Mouse (Mus musculus) lung, postnatal 14 days (tissue): ENCODE results near the gene S1pr2.

ENCODE experiments used
- DNase-seq: peaks from one replicate; pipeline ENCODE4 v3.0.0; 2021

S1pr2 gene

DNA sequence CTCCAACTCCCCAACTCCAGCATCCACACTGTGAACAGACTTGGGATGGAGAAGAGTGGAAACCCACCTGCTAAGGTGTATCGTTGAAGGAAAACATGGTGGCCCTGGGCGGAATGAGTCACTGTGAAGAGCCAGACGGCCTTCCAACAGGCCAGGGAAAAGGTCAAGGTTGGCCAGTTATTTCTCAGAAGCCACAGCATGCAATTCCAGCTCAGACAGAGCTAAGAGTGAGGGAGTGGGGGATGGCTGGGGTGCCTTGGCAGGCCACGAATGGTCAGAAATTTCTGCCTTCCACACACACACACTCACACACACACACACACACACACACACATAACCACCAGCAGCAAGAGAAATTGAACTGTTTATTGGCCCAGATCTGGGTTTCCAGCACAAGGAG is 11.0 kb downstream of the S1pr2 start:
- DNase-seq, result no peak

DNA sequence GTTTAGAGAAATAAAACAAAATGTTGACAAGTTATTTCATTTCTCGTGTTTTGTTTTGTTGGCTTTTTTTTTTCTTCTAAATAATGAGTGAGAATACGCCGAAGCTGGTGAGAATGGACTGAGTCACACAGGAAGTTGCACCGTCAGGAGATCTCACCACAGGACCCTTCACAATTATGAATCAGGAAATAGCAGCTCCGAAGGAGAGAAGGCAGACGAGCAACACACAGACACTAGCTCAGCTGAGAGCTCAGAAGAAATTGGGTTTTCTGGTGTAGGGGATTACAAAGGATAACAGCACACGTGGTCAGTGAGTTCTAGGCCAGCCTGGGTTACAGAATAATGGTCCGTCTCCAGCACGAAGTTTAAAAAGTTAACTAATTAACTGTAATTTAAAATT is 15.0 kb downstream of the S1pr2 start:
- no peak for DNase-seq

DNA sequence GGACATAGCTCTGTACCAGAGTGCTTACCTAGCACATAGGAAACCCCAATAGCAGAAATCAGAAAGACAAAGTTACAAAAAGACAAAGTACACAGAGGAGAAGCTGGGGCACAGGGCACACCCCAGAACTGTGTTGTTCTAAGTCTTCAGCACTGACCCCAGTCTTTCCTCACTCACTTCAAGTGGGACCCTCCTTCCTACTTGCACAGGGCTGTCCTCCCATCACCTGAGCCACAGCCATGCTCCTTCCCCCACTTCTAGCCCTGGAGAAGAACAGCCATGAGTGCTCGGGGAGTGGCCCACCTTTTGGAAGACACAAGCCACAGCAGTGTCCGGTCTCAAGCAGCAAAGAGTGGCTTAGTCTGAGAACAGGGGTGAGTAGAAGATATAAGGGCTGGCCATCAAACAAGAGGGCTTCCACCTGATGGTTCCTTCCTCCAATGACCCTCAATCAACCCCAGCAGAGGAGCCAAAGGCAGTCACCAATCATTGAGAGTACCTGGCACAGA is 17.1 kb downstream of the S1pr2 start, which contains the start of gene Dnmt1:
Gene Dnmt1 (minus strand): TSS at position 459 of the 509 bp plus-strand sequence.
- DNase-seq, result no peak

DNA sequence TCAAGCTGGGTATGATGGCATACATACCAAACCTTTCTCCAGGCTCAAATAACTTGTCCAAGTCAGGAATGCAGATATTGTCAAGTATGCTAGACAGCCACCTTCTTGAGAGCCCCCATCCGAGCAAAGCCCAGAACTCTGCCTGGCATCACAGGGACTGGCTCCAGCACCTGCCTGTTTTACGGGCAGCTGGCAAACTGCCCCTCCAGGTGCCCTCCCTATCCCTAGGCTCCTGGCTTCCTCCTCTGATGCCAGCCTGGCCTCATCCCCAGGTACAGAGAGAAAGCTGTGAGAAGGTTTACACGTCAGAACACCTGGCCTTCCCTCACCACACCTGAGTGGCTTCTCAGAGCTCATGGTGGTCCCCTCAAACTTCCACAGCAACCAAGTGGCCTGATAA is 19.6 kb downstream of the S1pr2 start:
- no peak for DNase-seq

DNA sequence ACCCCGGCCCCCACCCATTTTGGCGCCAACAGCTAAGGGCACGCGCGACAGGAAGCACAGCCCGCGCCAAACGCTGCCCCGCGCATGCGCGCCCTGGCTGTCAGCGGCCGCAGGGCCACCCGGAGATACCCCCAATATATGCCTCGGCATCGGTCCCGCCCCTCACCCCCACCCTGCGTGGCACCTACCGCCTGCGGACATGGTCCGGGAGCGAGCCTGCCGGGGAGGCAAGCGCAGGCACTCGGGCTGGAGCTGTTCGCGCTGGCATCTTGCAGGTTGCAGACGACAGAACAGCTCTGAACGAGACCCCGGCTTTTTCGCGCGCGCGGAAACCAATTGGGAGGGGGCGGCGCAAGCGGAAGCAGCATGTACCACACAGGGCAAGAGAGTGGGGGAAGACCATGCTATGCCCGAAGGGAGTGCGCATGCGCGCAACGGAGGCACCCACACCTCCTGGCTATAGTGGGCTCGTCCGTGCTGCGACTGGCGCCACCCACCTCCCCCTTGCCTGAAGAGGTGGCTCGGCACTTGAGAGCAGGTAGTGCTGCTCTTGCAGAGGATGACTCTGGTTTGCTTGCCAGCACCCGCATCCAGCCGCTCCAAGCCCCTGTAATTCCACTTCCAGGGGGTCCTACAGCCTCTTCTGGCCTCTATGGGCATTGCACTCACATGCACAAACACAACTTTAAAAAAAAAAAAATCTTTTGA is 23.9 kb downstream of the S1pr2 start:
- DNase-seq, result peak; percentile 95

DNA sequence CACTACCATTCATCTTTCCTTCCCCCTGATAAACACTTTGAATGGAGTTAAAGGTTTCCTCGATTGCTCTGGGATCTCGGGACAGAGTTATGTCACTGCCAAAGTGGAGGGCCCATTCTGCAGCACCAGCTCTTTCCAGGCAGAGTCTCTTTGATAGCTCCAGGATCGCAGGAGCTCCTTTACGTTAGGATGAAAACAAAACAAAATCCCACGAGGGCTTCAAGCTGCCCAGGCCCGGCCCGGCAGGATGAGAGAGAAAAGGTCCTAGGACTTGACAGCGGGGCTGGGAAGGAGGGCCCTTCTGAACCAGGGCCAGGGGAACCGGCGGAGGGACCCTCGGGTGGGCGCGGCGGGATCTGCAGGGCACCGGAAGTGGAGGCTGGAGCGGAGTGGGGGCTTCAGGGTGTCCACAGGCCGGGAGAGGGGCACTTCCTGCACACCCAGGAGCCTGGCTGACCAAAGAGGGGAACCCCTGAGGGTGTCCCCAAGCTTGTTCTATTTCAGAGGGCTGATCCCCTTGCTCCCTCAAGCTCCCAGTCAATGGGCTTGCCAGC is 24.5 kb downstream of the S1pr2 start:
- no peak for DNase-seq

DNA sequence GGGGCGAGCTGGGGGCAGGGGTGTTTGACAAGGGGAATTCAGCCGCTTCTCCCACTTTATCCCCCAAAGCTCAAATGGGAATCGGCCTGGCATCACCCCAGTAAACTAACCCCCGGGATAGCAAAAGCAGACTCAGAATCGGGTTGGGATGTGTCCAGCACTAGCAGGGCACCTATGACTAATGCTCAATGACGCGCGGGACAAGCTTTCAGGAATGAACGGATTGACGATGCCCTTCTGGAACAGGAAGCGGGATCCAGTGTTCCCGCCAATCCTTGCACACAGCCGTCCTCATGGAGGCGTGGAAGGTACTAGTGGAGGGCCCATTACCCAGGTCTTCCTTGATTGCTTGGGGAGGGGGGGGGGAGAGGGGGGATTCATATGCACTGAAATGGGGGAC is 25.1 kb downstream of the S1pr2 start:
- peak; percentile 35 for DNase-seq

DNA sequence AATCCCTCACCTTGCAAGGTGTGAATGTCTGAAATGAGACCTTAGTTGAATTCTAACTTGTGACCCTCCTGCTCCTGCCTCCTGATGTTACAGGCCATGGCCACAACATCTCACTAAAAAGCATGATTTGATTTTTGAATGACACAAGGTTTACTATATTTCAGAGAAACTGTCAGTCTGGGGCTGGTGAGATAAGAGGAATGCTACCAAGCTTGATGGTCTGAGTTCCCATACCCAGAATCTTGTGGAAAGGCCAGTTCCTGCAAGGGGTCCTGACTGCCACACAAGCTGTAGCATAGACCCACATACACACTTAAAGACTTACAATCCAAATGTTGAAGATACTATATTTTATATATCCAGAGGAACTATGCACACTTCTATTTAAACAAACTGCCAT is 26.2 kb downstream of the S1pr2 start:
- DNase-seq, result no peak

DNA sequence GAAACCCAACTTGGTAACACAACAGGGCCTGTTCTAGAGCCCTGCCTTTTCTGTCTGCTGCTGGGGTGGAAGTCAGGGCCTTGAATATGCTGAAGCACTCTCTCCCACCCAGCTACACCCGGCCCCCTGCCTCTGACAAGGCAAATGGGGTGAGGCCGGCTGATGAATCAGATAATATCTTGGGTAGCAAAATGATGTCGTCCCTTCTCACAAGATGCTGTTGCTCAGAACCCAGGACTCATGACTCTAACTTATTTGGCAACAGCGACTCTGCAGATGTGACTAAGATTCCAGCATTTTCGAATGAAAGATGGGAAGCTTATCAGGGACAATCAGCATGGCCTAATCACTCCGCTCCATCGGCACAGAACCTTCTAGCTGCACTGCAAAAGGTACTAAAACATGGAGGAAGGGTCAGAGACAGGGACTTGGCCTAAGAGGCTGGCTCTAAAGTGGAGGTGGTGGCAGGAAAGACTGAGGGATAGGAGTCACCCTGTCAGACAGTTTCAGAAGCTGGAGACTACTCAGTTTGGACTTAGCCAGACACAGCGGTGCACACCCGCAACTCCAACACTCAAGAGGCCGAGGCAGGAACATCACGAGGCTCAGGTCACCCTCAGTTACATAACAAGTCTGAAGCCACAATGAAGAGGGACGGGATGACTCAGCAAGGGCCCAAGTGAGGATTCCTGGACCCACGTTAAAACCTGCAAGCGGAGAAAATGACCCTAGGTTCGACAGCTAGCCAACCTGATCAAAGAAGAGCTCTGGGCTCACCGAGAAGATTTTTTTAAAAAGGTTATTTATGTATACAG is 30.3 kb downstream of the S1pr2 start:
- no peak for DNase-seq

DNA sequence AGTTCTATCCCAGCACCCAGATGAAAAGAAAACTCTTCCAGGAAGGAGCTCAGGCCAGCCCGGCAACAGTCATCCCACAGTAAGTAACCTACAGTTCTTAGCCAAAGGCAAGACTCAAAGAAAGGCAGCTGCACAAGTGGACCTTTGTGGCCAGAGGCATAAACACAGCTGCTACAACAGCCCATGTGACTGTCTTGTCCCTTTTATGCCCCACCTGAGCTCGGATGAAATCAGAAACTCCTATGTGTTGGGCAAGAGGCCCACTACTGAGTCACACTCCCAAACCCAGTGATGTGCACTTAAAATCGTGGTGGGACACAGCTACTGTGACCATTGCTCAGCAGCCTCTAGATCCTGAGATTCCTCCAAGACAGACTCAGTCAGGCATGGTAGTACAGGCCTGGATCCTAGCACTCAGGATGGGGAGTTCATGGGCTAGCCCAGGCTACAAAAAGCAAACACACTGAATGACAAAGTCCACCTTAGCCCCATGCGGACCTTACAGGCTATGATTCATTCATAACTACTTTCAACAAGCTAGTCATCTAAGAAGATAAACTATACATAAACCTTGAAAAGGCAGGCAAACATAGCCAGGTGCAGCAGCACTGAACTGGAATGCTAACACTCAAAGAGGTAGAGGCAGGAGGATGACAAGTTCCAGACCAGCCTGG is 31.7 kb downstream of the S1pr2 start:
- no peak for DNase-seq

DNA sequence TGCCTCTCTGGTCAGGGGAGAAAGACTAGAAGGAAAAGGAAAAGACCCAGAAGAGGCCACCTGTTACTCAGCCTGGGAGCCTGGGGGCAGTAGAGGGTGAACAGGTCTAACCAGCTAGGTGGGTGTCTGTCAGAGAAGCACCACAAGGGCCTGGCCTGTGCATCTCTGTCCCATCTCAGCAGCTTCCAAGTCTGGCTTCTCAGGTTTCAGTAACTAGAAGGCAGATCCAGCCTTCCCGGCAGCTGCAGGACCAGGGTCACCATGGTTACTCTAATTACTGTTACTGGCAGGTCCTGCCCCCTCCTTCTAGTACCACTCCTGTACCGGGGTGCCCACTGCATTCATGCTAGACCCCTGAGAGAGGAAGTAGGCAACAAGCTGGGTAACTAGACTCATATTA is 32.7 kb downstream of the S1pr2 start:
- no peak for DNase-seq

DNA sequence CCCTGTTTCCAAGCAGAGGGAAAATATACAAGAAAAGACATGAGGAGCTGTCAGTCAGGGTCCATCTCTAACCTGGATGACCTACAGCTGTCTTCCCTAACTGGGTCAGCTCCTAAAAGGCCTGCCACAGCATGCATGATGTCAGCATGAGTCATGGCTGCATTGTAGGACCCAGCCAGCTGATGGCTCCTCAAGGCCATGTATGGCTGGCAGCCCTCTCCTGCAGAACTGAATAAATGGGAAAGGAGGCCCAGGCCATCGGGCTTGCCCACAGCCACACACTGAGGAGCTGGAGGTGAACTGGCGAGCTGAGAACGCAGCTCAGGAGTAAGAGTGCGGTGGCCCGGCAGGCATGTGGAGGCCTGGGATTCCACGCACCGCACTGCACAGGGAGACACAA is 33.2 kb downstream of the S1pr2 start:
- DNase-seq, result no peak

DNA sequence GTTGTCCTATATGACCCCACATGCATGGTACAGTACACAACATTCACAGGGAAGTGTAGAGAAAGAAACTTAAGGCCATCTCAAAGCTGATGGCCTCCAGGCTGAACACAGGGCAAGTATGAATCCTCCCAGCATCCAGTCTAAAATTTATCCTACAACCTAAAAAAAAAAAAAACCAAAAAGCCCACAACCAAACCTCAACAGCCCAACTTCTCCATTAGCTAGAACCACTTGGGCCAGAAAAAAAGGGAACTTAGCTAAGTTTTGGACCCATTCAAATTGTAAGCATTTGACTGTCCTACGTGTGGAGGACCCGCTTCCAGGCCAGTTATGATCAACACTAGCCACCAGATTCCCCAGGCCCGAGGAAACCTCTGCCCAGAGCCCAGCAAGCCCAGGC is 53.3 kb downstream of the S1pr2 start:
- DNase-seq, result no peak

DNA sequence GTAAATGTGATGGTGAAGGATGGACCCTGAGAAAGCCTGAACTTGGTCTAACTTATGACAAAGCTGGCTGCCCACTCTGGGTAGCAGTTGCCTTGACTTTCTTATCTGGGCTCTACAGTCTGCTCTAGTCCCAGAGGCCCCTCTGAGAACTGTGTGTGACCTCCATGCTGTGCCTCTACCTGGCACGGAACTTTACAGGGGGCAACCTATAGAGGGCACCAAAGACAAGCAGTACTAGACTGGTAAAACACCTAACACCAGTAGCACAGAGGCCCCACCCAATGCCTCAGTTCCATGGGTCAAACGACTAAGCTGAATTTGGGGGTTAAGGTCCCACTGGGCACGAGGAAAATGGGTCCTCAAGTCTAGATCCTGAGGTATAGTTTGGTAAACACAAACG is 60.4 kb downstream of the S1pr2 start:
- peak; percentile 39 for DNase-seq
